Comparison of ENCODE assay signal across 10 mouse cellular contexts in genomic region chr1:76009601-76010000, GRCm38 (mm10).
DNase-seq lines count a peak whose midpoint lies in the region; ATAC-seq and TF ChIP-seq lines count a peak whose summit lies in the region.
"Had no signal": no experiment of that assay in that cellular context is flagged by ENCODE, and none has a peak within 500 bp of the region (broad histone marks: within the 10 kb centered on the region; RNA-seq: fewer than 3 reads in every experiment).

No protein-coding gene starts in this region.

- H3K4me2 ChIP-seq in liver, embryonic 12.5 days, result no peak overlapping the region
- no peak overlapping the region for H3K4me2 ChIP-seq in neural tube, embryonic 11.5 days (ENCODE audit: low read depth)
- H3K4me2 ChIP-seq: limb, embryonic 12.5 days had no signal

- no peak overlapping the region for H3K9ac ChIP-seq in liver, adult 2 months (ENCODE audit: low read depth, low read length)
- H3K9ac ChIP-seq in liver, embryonic 12.5 days, result no peak overlapping the region
- no peak overlapping the region for H3K9ac ChIP-seq in neural tube, embryonic 11.5 days (ENCODE audit: low read length)
- H3K9ac ChIP-seq: limb, embryonic 12.5 days had no signal

- H3K27ac ChIP-seq in liver, adult 2 months (replicated peaks; ENCODE audit: insufficient read depth, low read depth, low read length), result no peak overlapping the region
- no peak overlapping the region for H3K27ac ChIP-seq in liver, embryonic 12.5 days
- no peak overlapping the region for H3K27ac ChIP-seq in neural tube, embryonic 11.5 days (ENCODE audit: low read depth, low read length)
- H3K27ac ChIP-seq: limb, embryonic 12.5 days had no signal

- no peak for ATAC-seq in liver, embryonic 12.5 days
- no peak for ATAC-seq in neural tube, embryonic 11.5 days (ENCODE audit: insufficient read depth, low FRiP score, low TSS enrichment)
- no peak for ATAC-seq in megakaryocyte progenitor cell, adult 5-6 weeks (replicated peaks; ENCODE audit: poor library complexity)

- H3K79me2 ChIP-seq in liver, adult 2 months (ENCODE audit: control insufficient read depth, insufficient read depth, low read length), result no peaks in the 10 kb centered on the region

- no peaks in the 10 kb centered on the region for H3K27me3 ChIP-seq in liver, adult 2 months (ENCODE audit: control insufficient read depth, insufficient read depth, low read length)
- H3K27me3 ChIP-seq in liver, embryonic 12.5 days (replicated peaks), result no peaks in the 10 kb centered on the region
- no peaks in the 10 kb centered on the region for H3K27me3 ChIP-seq in neural tube, embryonic 11.5 days (ENCODE audit: control insufficient read depth, insufficient read depth, low read length)
- H3K27me3 ChIP-seq: limb, embryonic 12.5 days; megakaryocyte, embryonic 14.5 days had no signal

- H3K4me3 ChIP-seq in liver, adult 2 months (ENCODE audit: insufficient read depth, low read depth, low read length), result no peak overlapping the region
- no peak overlapping the region for H3K4me3 ChIP-seq in liver, embryonic 12.5 days
- H3K4me3 ChIP-seq in neural tube, embryonic 11.5 days (ENCODE audit: low read depth, low read length), result no peak overlapping the region
- H3K4me3 ChIP-seq: limb, embryonic 12.5 days; megakaryocyte, embryonic 14.5 days had no signal

- TF ChIP-seq POLR2A in liver, adult 2 months (IDR thresholded peaks at IDR 0.05; ENCODE audit: extremely low read depth, insufficient read depth, low read length), result no peak

- no peak for TF ChIP-seq CTCF in liver, adult 2 months (IDR thresholded peaks at IDR 0.05; ENCODE audit: low read depth, low read length)

- H3K9me3 ChIP-seq in liver, embryonic 12.5 days (replicated peaks), result no peaks in the 10 kb centered on the region
- no peaks in the 10 kb centered on the region for H3K9me3 ChIP-seq in neural tube, embryonic 11.5 days (ENCODE audit: control insufficient read depth, low read length)

- WGBS in liver, adult 2 months, result 42% methylated on average over 3 of the region's 3 CpGs
- WGBS in liver, embryonic 12.5 days (ENCODE audit: insufficient replicate concordance), result 15% methylated on average over 3 of the region's 3 CpGs
- WGBS in neural tube, embryonic 11.5 days, result 23% methylated on average over 3 of the region's 3 CpGs

- H3K36me3 ChIP-seq in liver, adult 2 months (ENCODE audit: control insufficient read depth, insufficient read depth, low read length), result no peaks in the 10 kb centered on the region
- no peaks in the 10 kb centered on the region for H3K36me3 ChIP-seq in liver, embryonic 12.5 days
- H3K36me3 ChIP-seq in neural tube, embryonic 11.5 days (ENCODE audit: control insufficient read depth, insufficient read depth, low read length), result no peaks in the 10 kb centered on the region
- H3K36me3 ChIP-seq: limb, embryonic 12.5 days had no signal

- H3K4me1 ChIP-seq in liver, adult 2 months (ENCODE audit: control insufficient read depth, insufficient read depth, low read length), result peaks cover 2% of the 10 kb centered on the region; the same call in 1 of the 2 replicates
- H3K4me1 ChIP-seq in liver, embryonic 12.5 days, result no peaks in the 10 kb centered on the region
- no peaks in the 10 kb centered on the region for H3K4me1 ChIP-seq in neural tube, embryonic 11.5 days (ENCODE audit: control insufficient read depth, insufficient read depth, low read length)
- H3K4me1 ChIP-seq: megakaryocyte, embryonic 14.5 days had no signal

- peak; percentile 29 for DNase-seq in liver, adult 2 months (ENCODE audit: extremely low read depth, low read depth, low spot score)
- peak; percentile 80 for DNase-seq in heart, adult 8-10 months (ENCODE audit: low spot score)
- peak; percentile 55 for DNase-seq in kidney, adult 9 months
- peak; percentile 18 for DNase-seq in neural tube, embryonic 11.5 days (ENCODE audit: low spot score)
- DNase-seq in urinary bladder, adult 2 months (ENCODE audit: low spot score), result no peak
- DNase-seq: gastrocnemius, postnatal 25 days had no signal
